Mouse (Mus musculus) liver, postnatal 0 days (tissue): ENCODE measurements at regions not wholly inside any gene's neighbourhood (a gene's known extent, or its start where the extent isn't known, plus 50 kb on each side); places are given as distances from the start of the nearest gene placed in this dataset.

Experiments used
- CTCF ChIP-seq: sonication (generic); IDR thresholded peaks from 2 replicates; pipeline ENCODE4 v1.5.1; 2016; ENCODE audit warnings: antibody characterized with exemption, low read depth
- EP300 ChIP-seq: IDR thresholded peaks from 2 replicates; pipeline ENCODE4 v1.6.1; 2016; ENCODE audit warnings: antibody characterized with exemption, low read depth, mild to moderate bottlenecking

DNA sequence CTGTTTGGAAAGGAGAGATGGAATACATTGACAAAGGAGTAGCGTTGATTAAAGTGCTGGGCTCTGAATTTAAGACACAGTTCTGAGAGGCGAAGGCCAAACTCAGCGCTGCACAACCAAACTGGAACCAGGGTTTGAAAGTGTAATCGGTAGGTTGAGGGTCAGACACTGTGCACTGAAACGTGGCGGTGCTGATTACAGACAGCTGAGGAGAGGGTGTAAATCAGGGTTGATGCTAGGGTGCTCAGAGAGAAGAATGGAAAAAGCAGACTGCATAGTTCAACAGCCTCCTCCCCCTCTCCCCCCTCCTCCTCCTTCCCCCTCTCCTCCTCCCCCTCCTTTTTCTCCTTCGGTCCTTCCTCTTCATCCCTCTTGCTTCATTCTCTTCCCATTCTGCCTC lies 373.2 kb downstream of the Nedd1 start:
- TF ChIP-seq CTCF (no peak), EP300 (no peak)
